Mouse (Mus musculus) right cerebral cortex, postnatal 10 days (tissue): ENCODE measurements at regions not wholly inside any gene's neighbourhood (a gene's known extent, or its start where the extent isn't known, plus 50 kb on each side); places are given as distances from the start of the nearest gene placed in this dataset.

Experiments used
- DNase-seq, 2 experiments: peaks; one replicate each; pipeline ENCODE4 v3.0.0; 2021; ENCODE audit warnings: low spot score in 2 of 2

DNA sequence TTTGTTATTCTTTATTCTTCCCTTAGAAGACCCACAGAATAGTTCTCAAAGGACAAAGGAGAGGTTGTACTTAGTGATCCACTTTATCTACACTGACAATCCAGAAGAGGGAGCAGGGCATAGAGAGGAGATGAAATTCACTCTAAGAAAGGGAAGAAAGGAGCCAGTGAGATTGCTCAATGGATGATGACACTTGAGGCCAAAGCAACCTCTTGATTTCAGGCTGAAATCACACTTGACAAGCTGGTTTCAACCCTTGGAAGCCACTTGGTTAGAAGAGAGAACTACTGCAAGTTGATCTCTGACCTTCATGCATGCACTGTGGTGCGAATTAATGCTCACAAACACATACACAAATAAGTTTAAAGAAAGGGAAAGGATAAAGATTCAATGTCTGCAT lies 66.5 kb downstream of the Ccnl1 start:
- no peak for DNase-seq

DNA sequence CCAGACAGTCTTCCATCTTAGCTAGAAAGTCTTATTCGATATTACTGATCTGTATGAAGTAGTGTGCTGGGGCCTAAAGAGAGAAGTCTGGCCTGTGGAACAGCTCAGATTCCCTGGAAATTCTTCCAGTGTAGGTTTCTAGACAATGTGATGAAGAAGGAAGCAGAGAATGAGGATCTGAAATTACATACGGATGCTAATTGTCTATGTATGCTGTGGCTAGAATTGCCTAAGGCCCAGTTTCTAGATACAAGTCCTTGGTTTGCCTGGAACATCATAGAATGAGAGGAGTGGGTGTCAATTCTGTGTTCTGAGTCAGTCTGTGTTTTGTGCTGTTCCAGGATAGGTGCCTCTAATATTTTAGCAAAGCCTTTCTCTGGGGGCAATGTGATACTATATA lies 66.9 kb downstream of the Ccnl1 start:
- no peak for DNase-seq

DNA sequence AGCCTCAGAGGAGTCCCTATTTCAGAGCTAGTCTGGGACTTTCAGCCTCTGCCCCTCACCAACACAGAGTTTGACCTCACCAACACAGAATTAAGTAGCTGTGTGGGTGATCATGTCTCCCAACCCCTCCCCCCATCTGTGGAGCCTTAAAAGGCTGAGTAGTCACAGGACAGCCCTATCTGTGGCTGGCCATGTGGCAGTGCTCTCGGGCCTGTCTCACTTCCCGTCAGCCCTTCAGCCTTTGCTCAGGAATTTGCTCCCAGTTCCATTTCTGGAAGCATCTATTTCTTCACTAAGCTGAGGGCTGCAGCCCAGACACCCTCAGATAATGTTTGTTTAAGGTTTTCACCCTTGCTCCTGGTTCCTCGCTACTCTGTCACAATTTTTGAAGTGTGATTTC lies 69.1 kb downstream of the Ccnl1 start:
- DNase-seq = no peak

DNA sequence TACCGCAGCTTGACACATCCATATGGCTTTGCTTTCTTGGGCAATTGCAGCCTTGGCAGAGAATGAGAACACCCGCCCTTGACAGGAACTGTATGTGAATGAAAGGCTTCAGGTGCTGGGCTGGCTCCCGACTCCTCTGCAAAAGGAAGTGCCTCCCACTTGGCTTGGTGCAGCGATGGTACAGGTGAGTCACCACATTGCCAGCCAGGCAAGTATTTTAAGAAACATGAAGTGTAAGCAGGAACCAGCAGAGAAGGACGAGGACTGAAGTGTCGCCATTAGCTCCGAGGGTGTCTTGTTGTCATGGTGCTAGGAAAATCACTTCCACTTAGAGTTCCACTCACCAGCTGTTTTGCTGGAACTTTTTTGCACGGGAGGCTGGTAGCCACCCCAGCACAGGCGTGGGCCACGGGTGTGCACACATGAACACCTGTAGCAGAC lies 73.5 kb downstream of the Ccnl1 start:
- DNase-seq = peak; percentile 39 to 50

DNA sequence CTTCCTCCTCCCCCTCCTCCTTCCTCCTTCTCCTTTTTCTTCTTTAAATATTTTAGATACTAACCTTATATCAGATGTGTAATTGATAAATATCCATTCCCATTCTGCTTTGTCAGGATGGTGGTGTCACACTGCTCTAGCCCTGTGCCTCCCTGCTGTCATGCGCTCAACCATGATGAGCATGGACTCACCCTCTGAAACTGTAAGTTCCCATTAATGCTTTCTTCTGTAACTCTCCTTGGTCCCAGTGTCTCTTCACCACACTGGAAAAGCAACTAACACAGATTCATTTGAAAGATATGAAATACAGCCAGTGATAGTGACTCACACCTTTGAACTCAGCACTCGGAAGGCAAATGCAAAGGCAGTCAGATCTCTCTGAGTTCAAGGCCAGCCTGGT lies 75.9 kb downstream of the Ccnl1 start:
- no peak for DNase-seq
